Mouse (Mus musculus) bone marrow, adult 2 months (tissue): ENCODE data around the gene Kirrel3. TPM values are rescaled to one million over a fixed set of nuclear protein-coding genes. Genes with fewer than 3 reads are reported as not detected.

Source experiments
- H3K27ac ChIP-seq: fragments of 200-500 bp; 2 replicates; pipeline ENCODE4 v1.5.1; 2012; ENCODE audit warnings: low read depth, mild to moderate bottlenecking, control low read depth, inconsistent platforms, low read length; ENCODE audit not compliant: control insufficient read depth, poor library complexity, insufficient read depth
- H3K4me1 ChIP-seq: fragments of 200-500 bp; 2 replicates; pipeline ENCODE4 v1.6.1; 2011; ENCODE audit warnings: low read length; ENCODE audit not compliant: control insufficient read depth, insufficient read depth
- H3K4me3 ChIP-seq: fragments of 200-500 bp; replicated peaks from 2 replicates; pipeline ENCODE3; 2011; ENCODE audit warnings: mild to moderate bottlenecking, low read depth, low read length, control low read depth; ENCODE audit not compliant: control insufficient read depth
- CTCF ChIP-seq: fragments of 200-500 bp; IDR thresholded peaks from 2 replicates; pipeline ENCODE4 v1.5.1; 2011; ENCODE audit warnings: low read length, control low read depth; ENCODE audit not compliant: control insufficient read depth, insufficient read depth
- POLR2A ChIP-seq: fragments of 200-500 bp; IDR thresholded peaks from 2 replicates; pipeline ENCODE4 v1.6.1; 2011; ENCODE audit warnings: low read depth, mild to moderate bottlenecking, control low read depth, low read length, borderline replicate concordance; ENCODE audit not compliant: control insufficient read depth
- WGBS: fragments of 180-500 bp; shearing (Covaris S2); methylation state at CpG from one replicate; pipeline ENCODE4 v1.1.7; 2018; 5-methylcytosine and 5-hydroxymethylcytosine counted together
- polyA plus RNA-seq: library from polyadenylated mRNA; stranded (reverse); fragments of >200 nt; gene quantifications from 2 replicates; pipeline ENCODE4 v1.2.4, GENCODE M21; 2011; ENCODE audit warnings: low replicate concordance; ENCODE audit not compliant: missing spikeins, insufficient read depth, insufficient read length

The Kirrel3 gene
- polyA plus RNA-seq, 1 experiment: not detected

GRCm38 (mm10) chr9:35061446-35061845 lies 575.8 kb downstream of the Kirrel3 start:
- H3K4me1 ChIP-seq: peaks cover 4% of the 10 kb centered on the region; the same call in 1 of the 2 replicates
- H3K4me3 ChIP-seq: no peak overlapping the region
- H3K27ac ChIP-seq: peak overlapping the region; percentile 44
- TF ChIP-seq CTCF (no peak), POLR2A (no peak)
- WGBS: 9% methylated on average over 2 of the region's 2 CpGs
